Mouse (Mus musculus) bone marrow macrophage, adult 2 months (primary cell): ENCODE data around the gene Camk1d. TPM values are rescaled to one million over a fixed set of nuclear protein-coding genes. Genes with fewer than 3 reads are reported as not detected.

Source experiments
- H3K27ac ChIP-seq: 2 replicates; pipeline ENCODE4 v1.5.1; 2012; ENCODE audit warnings: low read depth, low read length; ENCODE audit not compliant: insufficient read depth
- H3K4me1 ChIP-seq: 2 replicates; pipeline ENCODE4 v1.6.1; 2012; ENCODE audit warnings: low read length; ENCODE audit not compliant: control insufficient read depth, insufficient read depth
- H3K4me3 ChIP-seq: 2 replicates; pipeline ENCODE4 v1.5.1; 2012; ENCODE audit warnings: mild to moderate bottlenecking, low read length, moderate library complexity; ENCODE audit not compliant: insufficient read depth
- CTCF ChIP-seq: IDR thresholded peaks from 2 replicates; pipeline ENCODE4 v1.5.1; 2012; ENCODE audit warnings: low read depth, mild to moderate bottlenecking, low read length, moderate library complexity
- POLR2A ChIP-seq: IDR thresholded peaks from 2 replicates; pipeline ENCODE4 v1.6.1; 2012; ENCODE audit warnings: mild to moderate bottlenecking, low read depth, low read length, borderline replicate concordance
- polyA plus RNA-seq: library from polyadenylated mRNA; stranded (reverse); fragments of >200 nt; gene quantifications from 2 replicates; pipeline ENCODE4 v1.2.4, GENCODE M21; 2012; ENCODE audit not compliant: missing spikeins, insufficient read depth, insufficient read length

Camk1d gene
- polyA plus RNA-seq, 1 experiment, result 62.0 TPM

DNA sequence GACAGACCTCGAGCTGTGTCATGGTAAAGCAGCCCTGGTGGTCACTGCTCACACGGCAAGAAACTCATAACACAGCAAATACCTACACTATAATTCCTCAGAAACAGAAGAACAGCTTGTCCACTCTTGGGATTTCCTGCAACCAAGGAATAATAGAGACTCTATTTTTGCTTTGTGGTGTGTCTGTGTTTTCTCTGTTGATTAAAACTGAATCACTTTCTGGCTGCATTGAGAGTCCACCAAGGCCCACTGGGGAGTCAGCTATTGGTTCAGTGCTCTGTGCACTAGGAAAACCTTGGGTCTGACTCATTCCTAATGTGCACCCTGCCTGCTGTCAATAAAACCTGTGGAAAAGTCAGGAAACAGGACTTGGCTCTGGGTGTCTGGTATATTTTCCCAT, 68.7 kb downstream of the Camk1d start:
- peaks cover 20% of the 10 kb centered on the region for H3K4me1 ChIP-seq
- H3K27ac ChIP-seq, result no peak overlapping the region
- no peak overlapping the region for H3K4me3 ChIP-seq
- TF ChIP-seq POLR2A (no peak), CTCF (no peak)

DNA sequence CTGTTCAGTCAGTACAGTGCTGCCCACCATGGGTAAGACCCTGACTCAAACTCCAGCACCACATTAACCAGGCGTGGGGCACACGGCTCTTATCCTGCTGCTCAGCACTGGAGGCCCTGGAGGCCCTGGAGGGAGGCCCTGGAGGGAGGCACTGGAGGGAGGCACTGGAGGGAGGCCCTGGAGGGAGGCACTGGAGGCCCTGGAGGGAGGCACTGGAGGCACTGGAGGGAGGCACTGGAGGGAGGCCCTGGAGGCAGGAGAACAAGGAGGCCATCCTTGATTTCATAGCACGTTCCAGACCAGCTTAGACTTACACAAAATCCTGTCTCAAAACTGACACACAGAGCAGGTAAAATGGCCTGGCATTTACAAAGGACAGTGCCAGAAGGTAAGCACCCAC, 70.4 kb downstream of the Camk1d start:
- no peak for TF ChIP-seq POLR2A
- no peak for TF ChIP-seq CTCF
- Histone ChIP-seq H3K4me1 (peaks cover 19% of the 10 kb centered on the region), H3K27ac (no peak overlapping the region), H3K4me3 (no peak overlapping the region)

DNA sequence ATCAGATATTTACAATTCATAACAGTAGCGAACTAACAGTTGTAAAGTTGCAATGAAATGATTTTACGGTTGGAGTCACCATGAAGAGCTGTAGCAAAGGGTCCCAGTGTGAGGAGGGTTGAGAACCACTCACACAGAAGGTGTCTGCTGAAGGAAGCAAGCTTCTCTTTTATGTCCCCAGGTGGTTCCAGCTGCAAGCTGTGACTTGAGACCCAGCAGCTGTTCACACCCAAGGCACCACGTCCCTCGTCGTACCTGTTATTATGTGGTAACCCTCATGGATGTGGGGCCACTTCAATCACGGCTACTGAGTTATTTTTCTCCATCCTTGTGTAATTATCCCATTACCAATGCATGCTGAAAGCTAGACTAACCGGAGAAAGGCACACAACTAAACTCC, 71.1 kb downstream of the Camk1d start:
- no peak overlapping the region for H3K4me3 ChIP-seq
- H3K4me1 ChIP-seq, result peaks cover 16% of the 10 kb centered on the region
- TF ChIP-seq CTCF (no peak), POLR2A (no peak)
- H3K27ac ChIP-seq, result no peak overlapping the region

DNA sequence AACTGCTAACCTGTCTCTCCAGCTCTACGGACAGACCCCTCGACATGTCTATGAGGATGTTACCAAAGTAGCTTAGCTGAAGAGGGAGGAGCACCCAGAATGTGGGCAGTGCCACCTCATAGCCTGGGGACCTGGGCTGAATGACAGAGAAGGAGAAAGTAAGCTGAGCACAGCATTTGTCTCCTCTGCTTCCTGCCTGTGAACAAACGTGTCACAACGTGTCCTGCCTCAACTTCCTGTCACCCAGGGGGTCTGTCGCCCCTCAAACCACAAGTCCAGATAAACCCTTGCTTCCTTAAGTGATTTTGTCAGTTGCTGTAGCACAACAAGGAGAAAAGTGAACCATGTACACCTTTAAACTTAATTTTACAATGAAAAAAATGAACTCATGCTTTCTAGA, 71.7 kb downstream of the Camk1d start:
- no peak overlapping the region for H3K27ac ChIP-seq

DNA sequence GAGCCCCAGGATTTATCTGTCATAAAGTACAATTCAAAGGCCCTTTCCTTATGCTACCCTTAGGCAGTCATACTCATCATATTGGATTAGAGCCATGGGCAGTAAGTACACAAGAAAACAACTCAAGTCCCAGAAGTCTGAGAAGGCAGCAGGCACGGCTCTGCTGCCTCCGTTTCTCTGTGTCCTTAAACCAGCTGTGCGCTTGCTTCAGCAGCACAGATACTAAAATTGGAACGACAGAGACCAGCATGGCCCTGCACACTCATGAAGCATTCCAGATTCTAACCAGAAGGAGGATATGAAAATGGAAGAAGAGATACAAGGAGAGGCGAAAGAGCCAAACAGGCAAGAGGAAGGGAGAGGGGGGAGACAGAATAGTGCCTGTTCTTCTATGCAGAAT, 72.6 kb downstream of the Camk1d start:
- Histone ChIP-seq H3K27ac (no peak overlapping the region), H3K4me3 (no peak overlapping the region), H3K4me1 (peaks cover 20% of the 10 kb centered on the region)
- TF ChIP-seq POLR2A, result no peak
- TF ChIP-seq CTCF, result no peak

More for the DNA sequence above, 71.7 kb downstream of the Camk1d start:
- TF ChIP-seq POLR2A, result no peak
- no peak for TF ChIP-seq CTCF
- H3K4me3 ChIP-seq, result no peak overlapping the region
- H3K4me1 ChIP-seq, result peaks cover 16% of the 10 kb centered on the region

DNA sequence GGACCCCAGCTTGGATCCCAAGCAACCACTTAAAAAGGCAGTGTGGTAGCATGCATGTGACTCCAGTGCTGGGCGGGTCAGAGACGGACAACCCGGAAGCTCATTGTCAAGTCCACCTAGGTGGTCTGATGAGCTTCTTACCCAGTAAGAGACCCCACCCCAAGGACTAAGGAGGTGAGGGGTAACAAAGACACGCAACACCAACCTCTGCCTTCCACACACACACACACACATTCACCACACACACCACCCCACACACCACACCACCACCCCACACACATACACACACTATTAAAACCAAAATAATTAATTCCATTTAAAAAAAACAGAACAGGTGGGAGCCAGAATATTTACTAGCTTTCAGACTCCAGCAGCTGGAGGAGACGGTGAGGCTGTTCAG, 73.7 kb downstream of the Camk1d start:
- H3K4me3 ChIP-seq, result no peak overlapping the region
- no peak overlapping the region for H3K27ac ChIP-seq
- TF ChIP-seq POLR2A (no peak), CTCF (no peak)
- peaks cover 23% of the 10 kb centered on the region for H3K4me1 ChIP-seq

DNA sequence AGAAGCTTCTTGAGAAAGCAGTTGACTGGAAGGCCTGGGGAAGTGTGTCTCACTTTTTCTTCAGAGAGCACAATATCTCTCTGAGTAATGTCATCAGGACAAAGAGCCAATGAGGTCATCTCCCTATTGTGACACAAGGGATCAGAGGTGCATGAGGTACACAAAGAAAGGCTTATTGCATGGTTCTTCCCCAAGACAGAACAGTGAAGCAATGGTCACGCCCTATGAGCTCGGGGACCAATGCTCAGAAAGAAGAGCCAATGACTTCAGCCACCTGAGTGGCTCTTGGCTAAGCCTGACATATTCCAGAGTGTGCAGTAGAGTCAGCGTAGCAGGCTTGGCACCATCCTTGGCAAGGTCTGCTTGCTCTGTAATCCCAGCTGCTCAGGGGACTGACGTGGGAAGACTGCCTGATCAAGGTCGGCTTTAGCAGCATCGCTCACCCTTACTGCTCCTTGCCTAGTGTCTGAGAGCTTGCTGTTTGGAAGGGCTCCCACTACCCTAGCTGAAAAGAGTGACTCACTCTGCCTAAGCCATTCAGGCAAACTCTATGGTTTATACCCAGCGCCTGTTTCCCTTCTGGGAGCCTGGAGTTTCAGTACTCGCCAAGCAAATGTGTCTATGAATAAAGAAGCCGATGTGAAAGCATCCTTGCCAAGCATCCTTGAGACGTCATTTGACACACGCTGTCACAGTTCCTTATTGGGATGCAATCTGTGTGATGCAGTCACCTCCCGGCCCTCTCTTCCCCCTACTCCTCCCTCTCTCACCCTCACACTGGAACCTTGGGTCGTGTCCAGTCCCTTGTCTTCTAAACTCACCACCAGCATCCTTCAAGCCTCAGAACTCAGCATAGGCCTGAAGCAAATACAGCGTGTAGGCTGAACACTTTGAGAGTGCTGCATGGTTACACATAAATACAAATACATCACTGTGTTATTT, 77.2 kb downstream of the Camk1d start:
- Histone ChIP-seq H3K4me1 (peaks cover 19% of the 10 kb centered on the region), H3K27ac (no peak overlapping the region), H3K4me3 (no peak overlapping the region)
- TF ChIP-seq POLR2A (no peak), CTCF (no peak)

DNA sequence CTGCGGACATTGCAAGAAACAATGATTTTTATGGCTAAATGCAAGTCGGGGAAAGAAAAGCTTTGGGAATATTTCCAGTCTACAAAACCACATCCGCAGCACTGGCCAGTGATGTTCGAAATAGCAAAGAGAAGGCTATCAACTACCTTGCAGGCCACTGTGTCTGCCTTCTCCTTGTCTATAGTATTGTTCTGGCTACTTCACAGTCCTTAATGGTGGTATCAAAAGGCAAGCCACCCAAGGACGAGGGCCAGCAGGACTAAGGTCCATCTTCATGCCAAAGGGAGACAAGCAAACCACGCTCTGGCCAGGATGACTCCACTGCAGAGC, 82.0 kb downstream of the Camk1d start:
- TF ChIP-seq POLR2A (no peak), CTCF (no peak)

DNA sequence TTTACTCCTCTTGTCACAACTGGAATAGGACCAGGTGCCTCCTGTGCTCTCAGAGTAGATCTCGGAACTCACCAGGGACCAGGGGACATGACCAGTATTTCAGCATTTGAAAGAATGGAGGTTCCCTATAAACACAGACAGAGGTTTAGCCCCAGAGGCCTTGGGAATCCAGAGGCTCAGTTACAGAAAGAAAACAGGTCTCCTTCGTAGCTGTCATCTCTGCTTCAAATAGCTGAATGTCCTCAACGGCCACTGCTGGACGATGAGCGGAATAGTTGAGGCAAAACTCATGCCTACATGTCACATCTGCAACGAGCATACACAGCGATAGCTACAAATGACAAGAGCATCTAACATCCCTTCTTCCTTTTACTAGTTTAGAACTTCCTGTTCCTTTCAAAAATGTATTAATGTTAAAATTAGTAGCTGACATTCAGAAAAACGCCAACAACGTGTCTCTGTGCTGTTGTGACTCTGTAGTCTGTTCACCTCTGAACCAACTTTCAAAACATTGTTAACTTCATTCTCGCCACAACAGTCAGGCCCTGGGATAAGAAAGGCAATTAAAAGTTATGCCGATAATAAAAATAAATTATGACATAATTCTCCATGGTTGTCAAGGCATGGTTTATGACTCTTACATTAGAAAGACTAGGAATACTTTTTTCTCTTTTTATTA, 82.5 kb downstream of the Camk1d start:
- Histone ChIP-seq H3K27ac (no peak overlapping the region), H3K4me3 (no peak overlapping the region), H3K4me1 (peaks cover 14% of the 10 kb centered on the region)
- no peak for TF ChIP-seq POLR2A

More for the DNA sequence above, 82.0 kb downstream of the Camk1d start:
- Histone ChIP-seq H3K27ac (no peak overlapping the region), H3K4me1 (peaks cover 17% of the 10 kb centered on the region), H3K4me3 (no peak overlapping the region)

DNA sequence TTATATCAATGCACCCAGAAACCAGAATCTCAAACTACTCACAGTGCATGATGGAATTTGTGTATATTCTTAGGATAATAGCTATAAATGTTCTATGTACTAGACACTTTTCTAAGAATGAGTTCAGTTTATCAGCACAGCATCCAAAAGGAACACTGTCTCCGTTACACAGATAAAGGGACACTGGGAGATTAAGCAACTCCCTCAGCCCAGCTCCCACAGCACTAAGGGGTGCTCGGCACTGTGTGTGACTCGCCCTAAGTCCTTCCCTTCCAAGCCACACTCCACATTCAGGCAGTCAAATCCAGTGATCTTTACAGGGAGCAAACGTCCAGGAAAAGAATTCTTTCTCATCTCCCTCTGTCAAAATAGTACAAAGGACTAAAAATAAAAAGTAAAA, 83.6 kb downstream of the Camk1d start:
- Histone ChIP-seq H3K4me1 (peaks cover 10% of the 10 kb centered on the region), H3K27ac (no peak overlapping the region), H3K4me3 (no peak overlapping the region)
- TF ChIP-seq POLR2A (no peak), CTCF (no peak)
